Mouse (Mus musculus) liver, adult 2 months (tissue): Measurements from ENCODE around the gene Mab21l3. TPM values are rescaled to one million over a fixed set of nuclear protein-coding genes. Genes with fewer than 3 reads are reported as not detected.

Source experiments
- DNase-seq: peaks from one replicate; pipeline ENCODE4 v3.0.0-alpha.2; 2011; ENCODE audit warnings: low read depth, low spot score; ENCODE audit errors: extremely low read depth
- H3K27ac ChIP-seq: fragments of 200-500 bp; replicated peaks from 2 replicates; pipeline ENCODE4 v1.5.1; 2012; ENCODE audit warnings: low read depth, mild to moderate bottlenecking, control low read depth, inconsistent platforms, low read length; ENCODE audit not compliant: insufficient read depth
- H3K27me3 ChIP-seq: fragments of 200-500 bp; 2 replicates; pipeline ENCODE4 v1.6.1; 2012; ENCODE audit warnings: mild to moderate bottlenecking, moderate library complexity, low read length, inconsistent platforms; ENCODE audit not compliant: control insufficient read depth, insufficient read depth
- H3K36me3 ChIP-seq: fragments of 200-500 bp; 2 replicates; pipeline ENCODE4 v1.6.1; 2012; ENCODE audit warnings: low read length, inconsistent platforms; ENCODE audit not compliant: control insufficient read depth, insufficient read depth
- H3K4me1 ChIP-seq: fragments of 200-500 bp; 2 replicates; pipeline ENCODE4 v1.6.1; 2011; ENCODE audit warnings: low read length; ENCODE audit not compliant: control insufficient read depth, insufficient read depth
- H3K4me3 ChIP-seq: fragments of 200-500 bp; 2 replicates; pipeline ENCODE4 v1.5.1; 2011; ENCODE audit warnings: low read depth, mild to moderate bottlenecking, control low read depth, low read length, moderate library complexity; ENCODE audit not compliant: insufficient read depth
- H3K79me2 ChIP-seq: fragments of 200-500 bp; 2 replicates; pipeline ENCODE4 v1.6.1; 2012; ENCODE audit warnings: inconsistent platforms, mild to moderate bottlenecking, low read length, moderate library complexity; ENCODE audit not compliant: control insufficient read depth, insufficient read depth
- H3K9ac ChIP-seq: fragments of 200-500 bp; 2 replicates; pipeline ENCODE4 v1.6.1; 2012; ENCODE audit warnings: low read depth, mild to moderate bottlenecking, control low read depth, inconsistent platforms, low read length
- CTCF ChIP-seq: fragments of 200-500 bp; IDR thresholded peaks from 2 replicates; pipeline ENCODE4 v1.5.1; 2011; ENCODE audit warnings: low read depth, low read length, control low read depth
- POLR2A ChIP-seq: fragments of 200-500 bp; IDR thresholded peaks from 2 replicates; pipeline ENCODE4 v1.6.1; 2011; ENCODE audit warnings: low read length, control low read depth; ENCODE audit not compliant: insufficient read depth; ENCODE audit errors: extremely low read depth
- WGBS: fragments of 180-500 bp; shearing (Covaris S2); methylation state at CpG from one replicate; pipeline ENCODE4 v1.1.7; 2018; 5-methylcytosine and 5-hydroxymethylcytosine counted together
- polyA plus RNA-seq: library from polyadenylated mRNA; depleted of rRNA; stranded (reverse); fragments of >200 nt; gene quantifications from 2 replicates; pipeline ENCODE4 v1.2.3, GENCODE M21; 2012
- total RNA-seq: library from RNA; depleted of rRNA; stranded (reverse); fragments of >200 nt; gene quantifications from 2 replicates; pipeline ENCODE4 v1.2.3, GENCODE M21; 2014

Mab21l3 gene
- total and polyA plus RNA-seq, 2 experiments: 0.09 TPM; not detected in 1

GRCm38 (mm10) chr3:101883902-101884301, 35.1 kb upstream of the Mab21l3 start:
- Histone ChIP-seq H3K27ac (no peak overlapping the region), H3K9ac (no peak overlapping the region), H3K79me2 (no peaks in the 10 kb centered on the region), H3K27me3 (no peaks in the 10 kb centered on the region), H3K4me1 (peaks cover 2% of the 10 kb centered on the region), H3K4me3 (no peak overlapping the region), H3K36me3 (peaks cover 7% of the 10 kb centered on the region)
- TF ChIP-seq POLR2A (no peak), CTCF (no peak)
- 78% methylated on average over 3 of the region's 3 CpGs for WGBS
- no peak for DNase-seq

GRCm38 (mm10) chr3:101881721-101882120, 33.0 kb upstream of the Mab21l3 start:
- TF ChIP-seq POLR2A: no peak
- no peak for TF ChIP-seq CTCF
- peak; percentile 54 for DNase-seq
- peaks cover 11% of the 10 kb centered on the region for H3K36me3 ChIP-seq
- no peaks in the 10 kb centered on the region for H3K79me2 ChIP-seq
- peaks cover 2% of the 10 kb centered on the region for H3K4me1 ChIP-seq
- no peak overlapping the region for H3K27ac ChIP-seq
- no peak overlapping the region for H3K4me3 ChIP-seq
- H3K27me3 ChIP-seq: no peaks in the 10 kb centered on the region
- no peak overlapping the region for H3K9ac ChIP-seq
- WGBS: 21% methylated on average over 9 of the region's 9 CpGs

GRCm38 (mm10) chr3:101880818-101881217, 32.1 kb upstream of the Mab21l3 start:
- Histone ChIP-seq H3K27me3 (no peaks in the 10 kb centered on the region), H3K36me3 (peaks cover 11% of the 10 kb centered on the region), H3K9ac (no peak overlapping the region), H3K27ac (no peak overlapping the region), H3K4me3 (no peak overlapping the region), H3K4me1 (peaks cover 2% of the 10 kb centered on the region), H3K79me2 (no peaks in the 10 kb centered on the region)
- 90% methylated on average over 6 of the region's 6 CpGs for WGBS
- TF ChIP-seq POLR2A: no peak
- TF ChIP-seq CTCF: no peak
- no peak for DNase-seq

- no peak overlapping the region for H3K4me3 ChIP-seq
- 92% methylated on average over 5 of the region's 5 CpGs for WGBS
- H3K27me3 ChIP-seq: no peaks in the 10 kb centered on the region
- H3K36me3 ChIP-seq: peaks cover 17% of the 10 kb centered on the region
- H3K9ac ChIP-seq: no peak overlapping the region
- no peak overlapping the region for H3K27ac ChIP-seq
- no peaks in the 10 kb centered on the region for H3K79me2 ChIP-seq
- no peak for TF ChIP-seq CTCF
- TF ChIP-seq POLR2A: no peak
- DNase-seq: no peak
- peaks cover 2% of the 10 kb centered on the region for H3K4me1 ChIP-seq
Observed at GRCm38 (mm10) chr3:101878136-101878535, 29.4 kb upstream of the Mab21l3 start.

GRCm38 (mm10) chr3:101876459-101877285, 27.9 kb upstream of the Mab21l3 start:
- Histone ChIP-seq H3K36me3 (peaks cover 17% of the 10 kb centered on the region), H3K9ac (no peak overlapping the region), H3K27me3 (no peaks in the 10 kb centered on the region), H3K27ac (0 out of 2 replicates have a peak overlapping the region, but pooled peaks have one; percentile 21), H3K79me2 (no peaks in the 10 kb centered on the region), H3K4me1 (no peaks in the 10 kb centered on the region), H3K4me3 (no peak overlapping the region)
- WGBS: 72% methylated on average over 7 of the region's 7 CpGs
- DNase-seq: peak; percentile 23
- TF ChIP-seq POLR2A: no peak
